Mouse (Mus musculus): Measurements from ENCODE around the gene Sh3rf1. TPM values are rescaled to one million over a fixed set of nuclear protein-coding genes. Genes with fewer than 3 reads are reported as not detected.

Sh3rf1 gene
- polyA plus RNA-seq, 1 experiment from 2014 or later, result 8.6 TPM

DNA sequence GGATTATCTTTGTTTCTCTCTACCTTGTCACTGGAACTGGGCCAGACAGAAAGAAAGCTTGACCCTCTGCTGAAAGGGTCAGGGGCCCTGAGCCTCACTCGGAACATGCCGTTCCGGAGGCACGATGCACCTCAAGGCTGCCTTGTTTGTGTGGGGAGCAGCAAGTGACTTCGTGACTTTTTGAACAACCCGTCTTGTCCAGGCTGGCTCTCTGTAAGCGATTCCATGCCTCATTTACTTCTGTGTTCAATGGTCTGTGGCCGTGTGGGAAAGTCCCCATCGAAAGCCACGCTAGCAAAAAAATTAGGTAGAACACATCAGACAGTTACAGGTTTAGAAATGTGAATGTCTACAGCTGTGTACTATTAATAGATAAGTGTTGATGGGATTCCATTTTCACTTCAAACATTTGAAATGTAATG, 136.2 kb downstream of the Sh3rf1 start:
- ATAC-seq (ENCODE audit: insufficient number of reproducible peaks, low FRiP score, low TSS enrichment, low read depth) (no peak), DNase-seq (ENCODE audit: low spot score) (no peak)
- Histone ChIP-seq H3K27ac (replicated peaks; ENCODE audit: low read depth, low read length) (no peak overlapping the region), H3K4me3 (ENCODE audit: low read depth, low read length) (no peak overlapping the region), H3K36me3 (ENCODE audit: control insufficient read depth, insufficient read depth, low read length) (0 out of 2 replicates have a peak, but pooled peaks cover 2% of the 10 kb centered on the region), H3K27me3 (ENCODE audit: control insufficient read depth, insufficient read depth, low read length) (no peaks in the 10 kb centered on the region), H3K4me2 (ENCODE audit: low read depth, severe bottlenecking) (no peak overlapping the region), H3K9ac (ENCODE audit: low read length) (no peak overlapping the region), H3K9me3 (ENCODE audit: control insufficient read depth, low read length) (no peaks in the 10 kb centered on the region), H3K4me1 (ENCODE audit: control insufficient read depth, insufficient read depth, low read length) (no peaks in the 10 kb centered on the region)
- WGBS, result 78% methylated on average over 10 of the region's 10 CpGs

DNA sequence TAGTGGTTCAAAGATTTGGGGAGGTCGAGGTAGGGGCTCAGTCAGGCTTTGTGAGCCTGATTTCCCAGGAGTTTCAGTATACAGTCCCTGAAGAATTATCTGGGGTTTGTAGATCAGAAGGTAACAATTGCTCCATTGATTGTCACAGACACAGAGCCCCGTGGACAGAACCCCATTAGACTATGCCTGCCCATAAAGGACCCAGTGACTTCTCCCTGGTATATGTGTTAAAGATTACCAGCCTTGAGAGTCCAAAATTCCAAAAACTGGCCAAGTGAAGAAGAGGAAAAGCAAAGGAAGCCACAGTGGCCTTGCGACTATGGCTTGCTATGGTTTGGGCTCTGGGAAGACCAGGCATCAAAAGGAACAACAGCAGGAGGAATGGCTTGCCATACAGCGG, 136.7 kb downstream of the Sh3rf1 start:
- DNase-seq (ENCODE audit: low spot score), result no peak
- Histone ChIP-seq H3K9me3 (ENCODE audit: control insufficient read depth, low read length) (no peaks in the 10 kb centered on the region), H3K4me3 (ENCODE audit: low read depth, low read length) (no peak overlapping the region), H3K9ac (ENCODE audit: low read length) (no peak overlapping the region), H3K27me3 (ENCODE audit: control insufficient read depth, insufficient read depth, low read length) (no peaks in the 10 kb centered on the region), H3K4me1 (ENCODE audit: control insufficient read depth, insufficient read depth, low read length) (no peaks in the 10 kb centered on the region), H3K36me3 (ENCODE audit: control insufficient read depth, insufficient read depth, low read length) (0 out of 2 replicates have a peak, but pooled peaks cover 2% of the 10 kb centered on the region), H3K4me2 (ENCODE audit: low read depth, severe bottlenecking) (no peak overlapping the region), H3K27ac (replicated peaks; ENCODE audit: low read depth, low read length) (no peak overlapping the region)
- 90% methylated on average over 4 of the region's 4 CpGs for WGBS
- no peak for ATAC-seq (ENCODE audit: insufficient number of reproducible peaks, low FRiP score, low TSS enrichment, low read depth)

DNA sequence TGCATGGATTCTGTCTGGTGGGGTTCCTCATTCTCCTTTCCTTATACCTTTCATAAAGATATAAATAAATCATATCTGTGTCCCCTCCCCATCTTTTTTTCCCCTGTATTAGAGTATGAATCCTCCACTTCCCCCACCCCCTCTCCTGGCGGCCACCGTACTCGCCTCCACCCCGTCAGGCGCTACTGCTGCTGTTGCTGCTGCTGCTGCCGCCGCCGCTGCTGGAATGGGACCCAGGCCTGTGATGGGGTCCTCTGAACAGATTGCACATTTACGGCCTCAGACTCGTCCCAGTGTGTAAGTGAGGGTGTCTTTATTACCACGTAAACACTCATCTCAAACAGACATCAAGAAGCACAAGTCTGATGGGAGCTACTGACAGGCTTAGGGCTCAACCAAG, 137.8 kb downstream of the Sh3rf1 start:
- no peak for ATAC-seq (ENCODE audit: insufficient number of reproducible peaks, low FRiP score, low TSS enrichment, low read depth)
- no peak overlapping the region for H3K9ac ChIP-seq (ENCODE audit: low read length)
- H3K27me3 ChIP-seq (ENCODE audit: control insufficient read depth, insufficient read depth, low read length), result no peaks in the 10 kb centered on the region
- WGBS, result 79% methylated on average over 11 of the region's 11 CpGs
- no peak for DNase-seq (ENCODE audit: low spot score)
- H3K4me3 ChIP-seq (ENCODE audit: low read depth, low read length), result no peak overlapping the region
- 0 out of 2 replicates have a peak, but pooled peaks cover 2% of the 10 kb centered on the region for H3K36me3 ChIP-seq (ENCODE audit: control insufficient read depth, insufficient read depth, low read length)
- H3K27ac ChIP-seq (replicated peaks; ENCODE audit: low read depth, low read length), result no peak overlapping the region
- no peak overlapping the region for H3K4me2 ChIP-seq (ENCODE audit: low read depth, severe bottlenecking)
- no peaks in the 10 kb centered on the region for H3K9me3 ChIP-seq (ENCODE audit: control insufficient read depth, low read length)
- H3K4me1 ChIP-seq (ENCODE audit: control insufficient read depth, insufficient read depth, low read length), result no peaks in the 10 kb centered on the region

DNA sequence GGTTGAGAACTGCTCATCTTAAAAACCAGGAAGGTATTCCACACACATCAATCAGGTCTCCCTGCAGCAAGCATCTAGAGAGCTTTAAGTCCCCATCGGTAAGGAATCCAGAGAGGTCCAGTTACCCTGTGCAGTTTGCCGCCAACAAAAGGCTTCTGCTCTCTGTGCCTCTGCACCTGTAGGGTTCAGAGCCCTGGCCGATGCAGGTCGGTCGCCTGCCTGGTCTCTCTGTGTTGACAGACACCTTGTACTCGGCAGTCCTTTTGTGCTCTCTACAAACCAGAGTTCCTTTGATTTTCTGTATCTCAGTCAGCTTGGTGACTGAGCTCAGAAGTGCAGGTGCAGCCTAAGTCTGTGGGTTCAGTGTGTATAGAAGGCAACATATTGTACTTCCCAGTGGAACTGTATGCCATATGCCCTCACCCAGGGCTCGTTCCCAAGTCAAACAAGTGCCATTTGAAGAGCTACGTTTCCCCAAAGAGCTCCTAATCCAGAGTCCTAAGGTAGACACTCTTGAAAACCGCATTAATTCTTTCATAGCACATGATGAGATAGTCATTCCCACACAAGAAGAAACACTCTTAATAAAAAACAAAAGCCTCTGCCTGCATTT, 138.7 kb downstream of the Sh3rf1 start:
- no peak for DNase-seq (ENCODE audit: low spot score)
- Histone ChIP-seq H3K9me3 (ENCODE audit: control insufficient read depth, low read length) (no peaks in the 10 kb centered on the region), H3K27me3 (ENCODE audit: control insufficient read depth, insufficient read depth, low read length) (no peaks in the 10 kb centered on the region), H3K27ac (replicated peaks; ENCODE audit: low read depth, low read length) (no peak overlapping the region), H3K4me1 (ENCODE audit: control insufficient read depth, insufficient read depth, low read length) (no peaks in the 10 kb centered on the region), H3K4me2 (ENCODE audit: low read depth, severe bottlenecking) (no peak overlapping the region), H3K36me3 (ENCODE audit: control insufficient read depth, insufficient read depth, low read length) (0 out of 2 replicates have a peak, but pooled peaks cover 2% of the 10 kb centered on the region), H3K4me3 (ENCODE audit: low read depth, low read length) (no peak overlapping the region), H3K9ac (ENCODE audit: low read length) (no peak overlapping the region)
- no peak for ATAC-seq (ENCODE audit: insufficient number of reproducible peaks, low FRiP score, low TSS enrichment, low read depth)
- 88% methylated on average over 9 of the region's 9 CpGs for WGBS

DNA sequence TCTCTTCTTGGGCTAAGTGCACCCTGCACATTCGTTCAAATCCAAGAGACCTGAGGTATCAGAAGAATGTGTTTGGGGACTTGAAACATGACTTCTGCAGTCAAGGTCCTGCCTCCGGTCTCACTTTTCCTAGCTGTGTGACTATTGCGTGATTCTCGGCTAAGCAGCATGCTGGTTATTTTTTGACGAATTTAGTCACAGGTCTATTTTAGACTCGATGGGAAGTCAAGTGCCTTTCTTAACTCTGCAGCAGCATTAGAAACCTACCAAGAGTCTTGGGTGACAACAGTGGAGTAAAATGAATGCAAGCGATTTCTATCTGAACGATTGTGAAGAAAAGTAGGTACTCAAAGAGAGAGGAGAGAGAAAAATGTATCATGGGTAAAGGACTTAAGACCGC, 149.6 kb downstream of the Sh3rf1 start:
- no peak for ATAC-seq (ENCODE audit: insufficient number of reproducible peaks, low FRiP score, low TSS enrichment, low read depth)
- Histone ChIP-seq H3K36me3 (ENCODE audit: control insufficient read depth, insufficient read depth, low read length) (no peaks in the 10 kb centered on the region), H3K4me2 (ENCODE audit: low read depth, severe bottlenecking) (no peak overlapping the region), H3K4me3 (ENCODE audit: low read depth, low read length) (no peak overlapping the region), H3K9me3 (ENCODE audit: control insufficient read depth, low read length) (no peaks in the 10 kb centered on the region), H3K4me1 (ENCODE audit: control insufficient read depth, insufficient read depth, low read length) (no peaks in the 10 kb centered on the region), H3K27me3 (ENCODE audit: control insufficient read depth, insufficient read depth, low read length) (no peaks in the 10 kb centered on the region), H3K27ac (replicated peaks; ENCODE audit: low read depth, low read length) (no peak overlapping the region), H3K9ac (ENCODE audit: low read length) (no peak overlapping the region)
- DNase-seq (ENCODE audit: low spot score), result no peak
- WGBS, result 95% methylated on average over 9 of the region's 9 CpGs

DNA sequence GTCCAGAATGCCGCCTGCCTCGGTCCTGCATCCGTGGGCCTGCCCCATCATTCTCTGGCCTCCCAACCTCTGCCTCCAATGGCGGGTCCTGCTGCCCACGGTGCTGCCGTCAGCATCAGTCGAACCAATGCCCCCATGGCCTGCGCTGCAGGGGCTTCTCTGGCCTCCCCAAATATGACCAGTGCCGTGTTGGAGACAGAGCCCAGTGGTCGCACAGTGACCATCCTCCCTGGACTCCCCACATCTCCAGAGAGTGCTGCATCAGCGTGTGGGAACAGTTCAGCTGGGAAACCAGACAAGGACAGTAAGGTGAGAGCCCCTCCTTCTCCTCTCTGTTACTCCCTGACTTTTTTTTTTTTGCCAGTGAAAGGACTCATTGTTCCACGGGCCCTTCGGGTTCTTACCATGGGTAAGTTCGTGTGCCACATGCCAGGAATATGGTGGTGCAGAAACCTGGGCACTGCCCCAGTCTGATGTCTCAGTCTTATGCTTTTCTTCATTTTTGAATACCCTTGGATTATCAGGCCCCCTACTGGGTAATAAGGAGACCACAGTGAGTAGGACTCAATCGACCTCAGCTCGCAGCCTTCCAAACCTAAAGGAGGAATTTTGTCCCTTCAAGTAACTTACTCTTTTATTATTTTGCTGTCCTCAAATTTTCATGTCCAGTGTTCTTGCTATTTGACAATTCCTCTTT, 150.5 kb downstream of the Sh3rf1 start:
- Histone ChIP-seq H3K4me3 (ENCODE audit: low read depth, low read length) (no peak overlapping the region), H3K27me3 (ENCODE audit: control insufficient read depth, insufficient read depth, low read length) (no peaks in the 10 kb centered on the region), H3K27ac (replicated peaks; ENCODE audit: low read depth, low read length) (no peak overlapping the region), H3K9ac (ENCODE audit: low read length) (no peak overlapping the region; the same call in 1 of the 2 replicates), H3K36me3 (ENCODE audit: control insufficient read depth, insufficient read depth, low read length) (no peaks in the 10 kb centered on the region), H3K9me3 (ENCODE audit: control insufficient read depth, low read length) (no peaks in the 10 kb centered on the region), H3K4me1 (ENCODE audit: control insufficient read depth, insufficient read depth, low read length) (no peaks in the 10 kb centered on the region), H3K4me2 (ENCODE audit: low read depth, severe bottlenecking) (no peak overlapping the region)
- WGBS, result 87% methylated on average over 16 of the region's 16 CpGs
- DNase-seq (ENCODE audit: low spot score) (no peak), ATAC-seq (ENCODE audit: insufficient number of reproducible peaks, low FRiP score, low TSS enrichment, low read depth) (no peak)

DNA sequence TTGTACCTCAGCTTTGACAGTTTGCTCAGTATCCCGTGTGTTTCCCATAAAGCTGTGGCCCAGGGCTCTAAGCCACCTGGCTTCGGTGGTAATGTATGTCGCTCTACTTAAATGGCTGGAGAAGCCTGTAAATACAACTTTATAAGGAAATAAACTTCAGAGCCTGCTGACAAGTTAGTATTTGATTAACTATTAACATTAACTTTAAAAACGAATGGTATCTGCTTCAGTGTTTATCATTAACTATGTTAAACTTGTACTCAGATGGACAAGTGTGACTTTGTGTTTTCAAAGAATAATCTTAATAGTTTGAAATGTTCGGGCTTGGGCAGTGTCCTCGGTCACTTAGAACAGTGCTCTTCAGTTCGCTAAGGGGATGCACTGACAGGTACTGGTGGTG, 151.5 kb downstream of the Sh3rf1 start:
- Histone ChIP-seq H3K36me3 (ENCODE audit: control insufficient read depth, insufficient read depth, low read length) (no peaks in the 10 kb centered on the region), H3K4me2 (ENCODE audit: low read depth, severe bottlenecking) (no peak overlapping the region), H3K9ac (ENCODE audit: low read length) (no peak overlapping the region), H3K4me3 (ENCODE audit: low read depth, low read length) (no peak overlapping the region), H3K4me1 (ENCODE audit: control insufficient read depth, insufficient read depth, low read length) (no peaks in the 10 kb centered on the region), H3K27me3 (ENCODE audit: control insufficient read depth, insufficient read depth, low read length) (no peaks in the 10 kb centered on the region), H3K27ac (replicated peaks; ENCODE audit: low read depth, low read length) (no peak overlapping the region), H3K9me3 (ENCODE audit: control insufficient read depth, low read length) (no peaks in the 10 kb centered on the region)
- 70% methylated on average over 7 of the region's 7 CpGs for WGBS
- DNase-seq (ENCODE audit: low spot score) (no peak), ATAC-seq (ENCODE audit: insufficient number of reproducible peaks, low FRiP score, low TSS enrichment, low read depth) (no peak)

DNA sequence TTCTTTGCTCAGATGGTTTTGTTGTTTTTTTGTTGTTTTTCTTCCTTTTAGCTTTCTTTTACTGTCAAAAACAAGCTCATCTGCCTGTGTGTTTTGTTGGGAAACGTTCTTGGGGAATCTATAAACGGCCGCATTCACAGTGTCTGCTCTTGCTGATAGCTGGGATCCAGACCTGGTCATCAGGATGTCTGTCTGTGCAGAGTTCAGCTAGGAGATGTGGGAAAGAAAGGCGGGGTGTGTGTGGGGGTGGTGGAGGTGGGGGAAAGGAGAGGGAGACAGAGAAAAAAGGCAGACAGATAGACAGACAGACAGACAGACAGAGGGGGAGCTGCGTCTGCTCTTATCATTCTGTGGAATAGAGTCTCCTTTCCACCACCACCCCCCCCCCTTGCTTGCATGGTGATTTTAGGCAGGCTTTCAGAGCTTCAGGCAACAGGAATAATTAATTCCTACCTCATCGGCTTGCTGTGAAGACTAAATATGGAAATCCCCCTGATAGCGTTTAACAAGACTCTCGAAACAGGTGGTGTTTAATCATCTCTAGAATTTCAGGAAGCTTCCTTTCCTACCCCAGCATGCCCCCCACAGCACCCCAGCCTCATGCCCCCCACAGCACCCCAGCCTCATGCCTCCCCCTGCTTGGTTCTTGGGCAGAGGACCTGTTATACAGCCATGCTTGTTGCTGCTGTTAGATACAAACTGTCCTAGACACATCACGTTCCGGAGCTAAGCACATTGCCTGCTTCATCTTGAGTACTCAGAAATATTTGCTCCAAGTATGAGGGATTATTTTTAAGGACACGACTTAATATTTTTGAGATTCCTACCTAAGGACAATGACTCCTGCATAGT, 155.4 kb downstream of the Sh3rf1 start:
- WGBS, result 84% methylated on average over 11 of the region's 11 CpGs
- no peak overlapping the region for H3K4me3 ChIP-seq (ENCODE audit: low read depth, low read length)
- ATAC-seq (ENCODE audit: insufficient number of reproducible peaks, low FRiP score, low TSS enrichment, low read depth) (no peak), DNase-seq (ENCODE audit: low spot score) (no peak)
- no peaks in the 10 kb centered on the region for H3K27me3 ChIP-seq (ENCODE audit: control insufficient read depth, insufficient read depth, low read length)
- H3K9ac ChIP-seq (ENCODE audit: low read length), result no peak overlapping the region
- H3K4me2 ChIP-seq (ENCODE audit: low read depth, severe bottlenecking), result no peak overlapping the region
- H3K9me3 ChIP-seq (ENCODE audit: control insufficient read depth, low read length), result no peaks in the 10 kb centered on the region
- H3K4me1 ChIP-seq (ENCODE audit: control insufficient read depth, insufficient read depth, low read length), result no peaks in the 10 kb centered on the region
- H3K36me3 ChIP-seq (ENCODE audit: control insufficient read depth, insufficient read depth, low read length), result no peaks in the 10 kb centered on the region
- no peak overlapping the region for H3K27ac ChIP-seq (replicated peaks; ENCODE audit: low read depth, low read length)

All from limb, embryonic 11.5 days (tissue).